Mouse (Mus musculus) lung, postnatal 10 days (tissue): ENCODE measurements around the gene Fam19a4.

Experiments
- DNase-seq: peaks from one replicate; pipeline ENCODE4 v3.0.0; 2021

Gene Fam19a4

DNA sequence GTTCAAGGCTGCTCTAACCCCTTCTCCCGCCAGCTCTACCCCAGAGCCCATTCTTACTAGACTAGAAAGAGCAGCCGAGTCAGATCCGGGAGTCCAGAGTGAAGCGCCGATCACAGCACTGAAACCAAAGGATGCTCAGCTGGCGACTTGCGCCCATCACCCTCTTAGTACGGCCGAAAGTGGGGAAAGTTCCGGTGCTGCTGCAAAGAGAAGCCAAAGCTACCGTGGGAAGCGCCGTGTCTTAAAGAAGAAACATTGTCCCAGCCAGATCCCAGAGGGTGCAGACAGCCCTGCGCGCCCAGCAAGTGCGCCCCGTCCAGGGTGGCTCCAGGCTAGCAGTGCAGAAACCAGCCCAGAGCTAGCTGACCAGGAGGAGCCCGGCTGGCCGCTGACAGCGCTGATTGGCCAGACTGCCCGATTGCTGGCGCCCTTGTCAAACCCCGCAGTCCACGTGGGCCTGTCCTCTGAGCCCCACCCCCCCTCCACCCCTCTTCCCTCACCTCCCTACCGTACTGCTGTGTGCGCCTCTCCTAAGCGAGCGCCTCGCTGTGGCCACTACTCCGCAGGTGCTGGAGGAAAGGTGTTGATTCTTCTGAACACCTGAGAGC is at the start of gene Fam19a4:
Fam19a4 (minus strand) TSS at position 340 of the 608 bp plus-strand sequence.
- peak; percentile 49 for DNase-seq

DNA sequence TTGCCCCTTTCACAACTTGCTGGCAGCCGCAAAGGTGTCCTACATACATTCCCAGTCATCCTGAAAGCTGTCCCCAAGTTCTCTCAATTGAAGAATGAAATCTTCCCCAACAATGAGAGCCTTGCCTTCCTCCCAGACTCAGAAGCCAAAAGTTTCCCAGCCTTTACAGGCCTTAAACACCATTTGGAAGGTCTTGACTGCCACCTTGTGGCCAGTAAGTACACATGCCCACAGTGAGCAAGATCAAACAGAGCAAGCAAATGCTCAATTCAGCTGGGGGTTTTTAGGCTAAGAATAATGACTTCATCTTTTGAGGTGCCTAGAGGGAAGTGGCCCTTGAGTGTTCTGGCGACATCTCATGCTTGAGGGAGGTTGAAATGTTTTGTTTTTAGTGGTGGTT is 46.6 kb upstream of the Fam19a4 start:
- peak; percentile 68 for DNase-seq

DNA sequence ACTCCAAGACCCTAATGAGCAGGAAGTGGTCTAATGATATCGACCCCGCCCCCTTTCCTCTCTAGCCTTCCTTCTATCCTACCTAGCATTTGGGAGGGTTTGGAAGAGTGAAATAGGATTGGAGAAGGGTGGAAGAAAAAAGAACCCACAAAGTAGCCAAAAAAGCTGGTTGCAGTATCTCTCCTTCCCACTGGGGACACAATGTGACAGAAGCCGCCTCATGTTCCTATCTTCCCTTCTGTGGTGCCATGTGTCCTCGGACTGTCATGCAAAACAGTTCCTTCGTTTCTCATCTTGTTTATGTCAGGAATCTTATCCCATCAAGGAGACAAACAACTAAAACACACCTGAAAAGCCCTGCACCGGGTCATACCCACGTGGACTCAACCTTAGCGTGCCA is 45.9 kb upstream of the Fam19a4 start:
- no peak for DNase-seq

DNA sequence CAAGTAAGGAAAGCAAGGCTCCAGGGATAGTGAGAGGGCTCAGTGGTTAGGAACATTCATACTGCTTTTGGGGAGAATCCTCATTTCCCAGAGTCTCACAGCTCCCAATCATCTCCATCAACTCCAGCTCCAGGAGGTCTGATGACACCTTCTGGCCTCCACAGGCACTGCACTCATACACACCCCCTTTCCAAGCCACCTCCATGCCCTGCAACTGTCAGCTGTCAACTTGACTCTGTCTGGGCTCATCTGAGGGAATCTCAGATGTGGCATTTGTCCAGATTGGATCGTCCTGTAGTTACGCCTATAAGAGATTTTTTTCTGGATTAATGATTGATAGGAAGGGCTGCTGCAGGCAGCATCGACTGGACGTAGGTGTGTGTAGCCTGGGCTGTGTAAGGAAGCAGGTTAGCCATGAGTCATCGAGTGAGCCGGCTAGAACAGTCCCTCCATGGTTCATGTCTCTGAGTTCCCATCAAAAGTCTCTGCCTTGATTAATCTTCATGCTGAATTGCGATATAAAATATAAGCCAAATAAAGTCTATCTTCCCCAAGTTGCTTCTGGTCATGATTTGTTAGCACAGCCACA is 44.1 kb upstream of the Fam19a4 start:
- DNase-seq: peak; percentile 24

DNA sequence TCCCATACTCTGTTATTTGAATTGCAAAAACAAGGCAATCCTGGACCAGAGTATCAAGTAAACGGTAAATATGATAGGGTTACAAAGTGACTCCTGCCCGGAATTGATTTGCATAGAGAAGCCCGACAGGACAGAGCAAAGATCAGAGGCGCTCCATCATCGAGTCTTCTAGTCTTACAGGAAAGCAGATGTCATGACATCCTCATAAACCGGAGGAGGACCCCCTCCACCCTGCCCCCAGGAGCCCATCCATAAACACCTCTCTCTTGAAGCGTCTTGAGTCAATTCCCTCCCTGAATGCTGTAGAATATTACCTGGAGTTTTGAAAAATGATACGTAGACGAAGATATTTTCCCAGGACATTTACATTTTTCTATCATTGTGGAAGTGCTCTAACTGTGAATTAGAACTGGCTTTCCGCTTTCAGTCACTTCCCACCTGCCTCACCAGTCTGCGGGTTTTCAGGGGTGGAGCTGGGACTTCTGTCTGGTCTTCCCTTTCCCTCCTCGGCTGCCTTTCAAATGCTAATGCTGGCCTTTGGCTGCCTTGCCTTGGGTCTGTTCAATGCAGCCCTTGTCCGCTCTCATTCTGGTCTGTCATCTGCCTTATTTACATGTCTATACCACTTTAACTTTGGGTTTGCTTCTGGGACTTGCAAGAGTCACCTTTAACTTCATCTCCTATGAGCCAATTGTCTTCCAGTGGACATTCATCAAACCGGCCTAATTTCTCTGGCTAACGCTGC is 41.9 kb upstream of the Fam19a4 start:
- DNase-seq: no peak

DNA sequence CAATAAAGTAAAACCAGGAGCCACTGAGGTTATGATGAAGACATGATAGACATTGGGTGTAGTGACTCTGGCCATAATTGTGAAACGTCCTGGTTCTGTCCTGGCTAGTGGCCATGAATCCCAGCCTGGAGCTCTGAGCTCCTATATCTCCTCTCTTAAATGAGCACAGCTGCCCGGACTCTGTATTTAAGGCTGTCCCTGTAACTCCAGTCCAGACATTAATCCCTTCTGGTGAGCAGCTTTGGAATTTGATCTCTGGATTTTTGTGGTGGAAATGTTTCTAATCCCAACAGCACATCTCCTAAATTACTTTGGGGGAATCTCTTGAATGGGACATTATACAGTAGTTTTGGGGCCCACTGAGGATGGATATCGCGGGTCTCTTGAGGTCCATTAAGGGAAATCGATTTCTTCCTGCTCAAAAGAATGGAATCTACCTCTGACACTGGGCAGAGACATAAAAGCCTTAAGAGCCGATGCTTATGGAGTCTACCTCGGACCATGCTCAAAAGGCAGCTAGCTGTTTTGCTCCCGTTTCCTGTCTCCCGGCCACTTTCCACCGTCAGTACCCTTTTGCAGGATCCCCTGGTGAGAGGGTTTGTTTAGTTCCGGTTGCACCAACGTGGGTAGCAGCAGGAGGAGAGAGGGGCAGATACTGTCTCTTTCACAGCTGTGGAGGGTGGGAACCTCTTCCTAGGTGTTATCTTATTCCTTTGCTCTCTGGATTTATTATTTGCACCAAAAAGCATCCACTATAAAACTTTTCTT is 41.2 kb upstream of the Fam19a4 start:
- DNase-seq: no peak

DNA sequence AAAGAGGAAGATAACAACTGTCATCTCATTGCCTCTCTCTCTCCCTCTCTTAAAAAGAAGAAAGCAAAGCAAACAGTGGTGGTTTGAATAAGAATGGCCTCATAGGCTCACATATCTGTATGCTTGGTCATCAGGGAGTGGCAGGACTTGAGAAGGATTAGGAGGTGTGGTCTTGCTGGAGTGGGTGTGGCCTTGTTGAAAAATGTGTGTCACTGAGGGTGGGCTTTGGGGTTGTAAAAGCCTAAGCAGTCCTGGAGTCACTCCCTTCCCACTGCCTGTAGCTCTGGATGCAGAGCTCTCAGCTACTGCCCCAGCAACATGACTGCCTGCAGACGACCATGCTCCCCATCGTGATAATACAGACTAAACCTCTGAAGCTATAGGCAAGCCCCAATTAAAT is 22.1 kb upstream of the Fam19a4 start:
- DNase-seq: no peak

DNA sequence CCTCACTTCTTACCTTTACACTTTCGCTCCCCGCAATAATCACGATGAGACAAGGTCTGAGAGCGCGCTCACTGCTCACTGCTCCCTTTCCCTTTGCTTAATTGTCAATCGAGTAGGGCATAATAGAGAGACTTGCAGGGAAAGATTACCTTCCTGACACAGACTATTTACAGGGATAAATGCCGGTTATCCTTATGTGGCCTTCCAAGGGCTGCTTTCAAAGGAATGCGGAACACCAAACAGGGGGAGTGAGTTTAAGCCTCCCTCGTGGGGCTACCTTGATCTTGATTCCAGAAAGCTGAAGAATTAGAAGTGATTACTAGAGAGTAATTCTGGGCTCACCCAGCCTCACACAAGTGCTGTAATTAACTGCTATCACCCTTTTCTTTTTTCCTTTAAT is 19.8 kb upstream of the Fam19a4 start:
- no peak for DNase-seq

DNA sequence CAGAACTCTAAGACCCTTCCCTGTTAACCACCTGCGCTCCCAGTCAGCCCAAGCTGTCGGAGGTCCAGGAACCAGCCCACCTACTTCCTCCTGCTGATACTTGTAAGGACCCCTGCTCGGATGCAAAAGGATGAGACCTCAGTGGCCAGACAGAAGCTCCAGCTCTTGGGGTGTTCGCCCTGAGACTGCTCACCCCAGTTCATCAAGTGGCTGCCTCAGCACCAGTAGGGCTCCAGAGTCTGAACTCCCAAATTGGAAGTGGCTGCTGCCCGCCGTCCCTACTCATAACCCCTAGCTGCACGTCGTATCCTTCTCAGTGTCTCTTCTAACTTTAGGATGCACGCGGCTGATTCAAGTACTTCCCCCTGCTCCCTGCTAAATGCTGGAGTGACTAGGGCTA is 614 bp downstream of the Fam19a4 start:
- no peak for DNase-seq

DNA sequence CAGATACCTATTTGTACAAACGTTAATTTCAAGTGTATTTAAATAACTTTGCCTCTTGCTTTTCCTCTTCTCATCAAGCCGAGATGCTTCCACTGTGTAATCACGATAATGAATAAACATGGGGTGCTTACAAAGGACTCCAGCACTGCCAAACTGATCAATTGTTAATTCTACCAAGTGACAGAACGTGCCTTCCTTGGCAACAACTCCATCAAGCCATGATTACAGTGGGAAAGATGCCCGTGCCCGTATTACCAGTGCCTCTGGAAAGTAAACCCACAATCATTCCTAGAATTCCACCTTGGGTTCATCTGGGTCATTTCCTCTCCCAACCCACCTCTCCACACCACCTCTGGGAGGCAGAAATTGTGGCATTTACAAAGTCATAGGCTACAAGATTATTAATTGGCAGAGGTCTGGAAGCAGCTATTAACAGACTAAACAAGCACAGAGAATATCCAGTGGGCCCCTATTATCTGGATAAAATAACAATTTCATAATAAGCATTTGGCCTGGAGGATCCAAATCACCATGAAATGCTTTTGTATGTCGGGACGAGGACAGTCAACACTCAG is 7.9 kb downstream of the Fam19a4 start:
- no peak for DNase-seq

DNA sequence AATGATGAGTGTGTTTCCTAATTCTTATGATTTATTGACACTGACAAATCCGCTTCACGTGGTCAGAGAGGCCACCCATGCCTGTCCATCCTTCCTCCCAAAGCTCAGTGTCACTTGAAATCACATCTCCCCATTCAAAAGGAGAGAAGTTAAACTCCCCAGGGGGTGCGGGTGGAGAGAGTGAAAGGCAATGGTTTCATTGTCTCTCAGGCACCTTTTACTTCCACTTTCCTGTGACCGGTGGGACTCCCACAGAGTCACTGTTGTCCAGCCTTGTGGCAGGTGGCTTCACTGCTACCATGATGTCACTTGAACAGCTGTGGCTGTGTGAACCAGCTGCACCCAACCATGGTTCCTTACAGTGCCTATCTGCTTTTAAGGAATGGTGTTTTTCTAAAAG is 11.8 kb downstream of the Fam19a4 start:
- DNase-seq: no peak

DNA sequence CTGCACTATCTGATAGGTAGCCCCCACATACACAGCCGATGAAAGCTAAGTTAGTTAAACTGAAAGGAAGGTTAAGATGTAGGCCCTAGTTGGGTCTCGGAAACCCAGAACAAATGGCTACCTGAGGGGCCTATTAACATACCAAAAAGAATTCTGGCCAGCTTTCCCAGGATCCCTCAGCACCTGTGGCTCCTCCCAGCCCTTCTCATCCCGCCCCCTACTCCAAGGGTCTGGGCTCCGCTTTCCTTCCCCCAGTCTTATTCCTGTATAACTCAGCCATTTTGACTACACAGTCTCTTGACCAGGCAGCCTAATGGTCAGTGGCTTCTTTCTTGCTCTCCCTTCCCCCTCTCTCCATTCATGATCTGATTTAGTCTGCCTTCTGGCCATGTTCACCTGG is 13.7 kb downstream of the Fam19a4 start:
- DNase-seq: no peak

DNA sequence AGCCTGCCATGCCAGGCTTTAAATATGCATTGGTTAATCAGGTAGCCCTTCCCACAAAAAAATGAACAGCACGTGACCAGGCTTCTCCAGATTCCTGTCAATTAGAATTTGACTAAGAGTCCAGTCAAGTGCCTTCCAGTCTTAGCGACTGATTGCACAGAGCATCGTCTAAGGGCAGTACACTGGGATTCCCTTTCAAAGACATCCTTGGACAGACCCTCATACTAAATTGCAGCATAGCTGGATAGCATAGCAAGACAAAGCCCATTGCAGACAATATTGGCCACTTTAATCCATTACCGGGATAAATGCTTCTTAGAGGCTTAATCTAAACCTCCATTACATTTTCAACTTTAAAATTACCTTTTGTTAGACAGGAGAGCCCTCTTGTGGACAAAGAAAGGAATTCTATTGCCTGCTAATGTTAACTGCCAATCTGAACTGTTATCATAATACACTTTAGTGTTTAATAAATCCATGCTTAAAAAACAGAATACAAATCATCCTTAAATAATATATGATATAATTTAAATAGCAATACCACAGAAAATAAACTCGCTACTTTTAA is 33.0 kb downstream of the Fam19a4 start:
- peak; percentile 5 for DNase-seq

DNA sequence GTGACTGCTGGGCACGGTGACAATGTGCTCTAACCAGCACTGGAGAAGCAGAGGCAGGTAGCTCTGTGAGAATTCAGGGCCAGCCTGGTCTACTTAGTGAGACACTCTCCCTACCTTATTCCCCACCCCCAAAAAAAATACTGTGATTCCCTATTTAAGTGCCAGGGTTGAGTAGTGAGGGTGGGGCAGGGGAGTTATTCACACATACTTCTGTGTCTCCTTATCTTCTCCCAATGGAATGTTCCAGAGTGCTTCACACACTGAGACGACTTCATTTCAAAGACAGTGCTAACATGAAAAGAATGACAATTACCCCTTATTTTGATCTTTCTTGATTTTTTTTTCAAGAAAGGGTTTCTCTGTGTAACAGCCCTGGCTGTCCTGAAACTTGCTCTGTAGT is 40.9 kb downstream of the Fam19a4 start:
- DNase-seq: no peak

DNA sequence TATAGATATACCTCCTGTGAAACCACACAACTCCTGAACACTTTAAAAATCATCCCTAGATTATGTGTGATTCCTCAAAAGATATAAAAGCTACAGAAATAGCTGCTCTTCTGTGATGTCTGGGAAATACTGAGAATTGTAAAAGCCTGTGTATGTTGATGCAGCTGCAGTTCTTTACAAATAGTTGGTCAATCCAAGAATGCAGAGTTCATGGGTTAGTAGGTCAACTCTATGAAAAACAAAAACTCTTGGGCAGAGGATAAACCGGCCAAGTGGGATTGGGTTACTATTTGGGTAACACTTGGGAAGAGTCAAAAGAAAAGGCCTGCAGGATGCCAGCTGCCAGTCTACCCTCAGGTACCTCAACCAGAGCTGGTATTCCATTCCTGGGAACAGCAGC is 43.5 kb downstream of the Fam19a4 start:
- DNase-seq: no peak

DNA sequence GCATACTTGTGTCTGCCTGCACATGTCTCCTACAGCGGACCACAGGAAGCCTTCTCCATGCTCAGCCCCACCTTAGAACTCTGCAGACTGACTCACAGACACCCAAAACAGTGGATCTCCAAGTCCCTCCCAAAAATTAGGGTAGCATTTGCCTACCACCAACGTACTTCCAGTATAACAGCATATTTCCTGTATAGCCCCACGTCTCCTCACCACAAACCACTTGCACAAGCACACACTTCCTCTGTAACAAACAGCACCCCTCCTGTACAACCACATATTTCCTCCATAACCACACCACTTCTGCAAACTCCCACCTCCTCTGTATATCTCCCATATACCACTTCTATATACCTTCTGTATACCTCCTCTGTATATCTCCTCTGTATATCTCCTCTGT is 44.2 kb downstream of the Fam19a4 start:
- DNase-seq: no peak

DNA sequence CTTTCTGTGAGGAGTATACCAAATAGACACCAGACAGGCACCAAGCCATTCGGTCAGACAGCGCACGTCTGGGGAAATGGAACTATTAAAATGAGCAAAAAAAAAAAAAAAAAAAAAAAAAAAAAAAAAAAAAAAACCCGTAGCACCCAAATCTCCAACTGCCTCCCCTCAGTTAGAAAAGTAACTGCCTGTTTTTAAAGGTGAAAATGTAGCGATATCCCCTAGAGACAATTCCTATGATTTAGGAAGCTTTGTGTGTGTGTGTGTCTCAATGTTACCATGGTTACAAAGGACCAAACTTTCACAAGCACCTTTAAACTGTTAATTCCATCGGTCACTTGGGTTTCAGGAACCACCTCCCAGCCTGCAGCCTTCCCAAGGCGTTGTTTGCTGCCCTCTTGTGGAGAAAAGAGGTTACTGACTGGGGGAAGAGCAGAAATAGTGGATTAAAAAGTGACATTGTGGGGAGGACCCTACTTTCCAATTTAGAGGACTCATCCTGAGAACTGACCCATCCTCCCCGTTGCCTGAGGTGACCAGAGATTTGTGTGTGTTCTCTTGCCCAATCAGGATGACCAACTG is 53.6 kb downstream of the Fam19a4 start:
- peak; percentile 77 for DNase-seq

DNA sequence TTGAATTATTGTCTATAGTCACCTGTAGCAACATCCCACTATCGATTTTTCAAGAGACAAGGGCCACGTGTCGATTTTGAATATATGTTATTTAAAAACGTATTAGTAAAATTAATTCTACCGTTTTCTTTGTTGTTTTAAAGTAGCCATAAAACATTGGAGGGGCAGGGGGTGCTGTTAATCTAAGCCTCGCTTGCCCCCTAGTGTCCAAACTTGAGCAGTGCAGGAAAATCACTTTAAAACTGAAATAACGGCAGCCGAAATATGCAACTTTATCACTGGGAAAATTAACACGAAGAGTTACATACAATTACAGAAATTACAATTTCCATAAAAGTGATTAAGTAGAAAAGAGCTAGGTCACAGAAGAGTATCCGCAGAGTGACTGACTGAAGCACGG is 55.2 kb downstream of the Fam19a4 start:
- DNase-seq: peak; percentile 59

DNA sequence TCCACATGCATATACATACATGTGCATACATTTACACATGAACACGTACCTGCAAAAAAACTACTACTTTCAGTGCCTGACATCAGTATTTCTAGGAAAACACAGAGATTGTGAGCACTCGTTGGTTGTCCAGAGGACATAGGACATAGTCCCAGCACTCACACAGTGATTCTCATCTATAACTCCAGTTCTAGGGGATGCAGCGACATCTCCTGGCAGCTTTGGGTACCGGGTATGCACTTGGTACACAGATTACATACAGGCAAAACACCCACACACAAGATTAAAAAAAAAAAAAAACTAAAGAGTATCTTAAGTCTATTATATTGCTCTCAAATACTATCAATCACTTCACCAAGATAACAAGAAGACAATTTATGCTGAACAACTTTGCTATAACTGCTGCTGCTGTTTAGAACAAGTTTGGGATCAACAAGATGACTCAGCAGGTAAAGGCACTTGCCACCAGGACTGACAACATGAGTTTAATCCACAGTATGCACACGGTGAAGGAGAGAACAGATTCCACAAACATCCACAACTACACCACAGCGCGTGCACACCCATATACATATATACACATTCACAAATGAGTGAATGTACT is 64.6 kb downstream of the Fam19a4 start:
- no peak for DNase-seq

DNA sequence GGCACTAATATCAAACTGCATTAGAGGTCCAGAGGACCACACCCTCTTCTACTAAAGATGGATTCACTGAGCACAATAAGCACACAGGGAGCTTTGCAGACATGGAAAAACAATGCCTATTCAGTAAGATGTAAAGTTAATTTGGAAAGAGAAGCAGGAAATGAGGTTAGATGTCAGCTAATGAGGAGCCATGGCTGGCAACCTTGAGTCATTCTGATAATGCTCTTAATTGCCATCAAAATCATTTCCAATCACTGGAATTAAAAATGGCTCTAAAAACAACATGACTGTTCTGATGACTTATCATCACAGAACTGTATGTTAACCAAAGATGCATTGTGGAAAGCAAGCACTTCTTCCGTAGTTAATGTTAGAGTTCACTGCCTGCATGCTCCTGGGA is 68.5 kb downstream of the Fam19a4 start:
- no peak for DNase-seq

DNA sequence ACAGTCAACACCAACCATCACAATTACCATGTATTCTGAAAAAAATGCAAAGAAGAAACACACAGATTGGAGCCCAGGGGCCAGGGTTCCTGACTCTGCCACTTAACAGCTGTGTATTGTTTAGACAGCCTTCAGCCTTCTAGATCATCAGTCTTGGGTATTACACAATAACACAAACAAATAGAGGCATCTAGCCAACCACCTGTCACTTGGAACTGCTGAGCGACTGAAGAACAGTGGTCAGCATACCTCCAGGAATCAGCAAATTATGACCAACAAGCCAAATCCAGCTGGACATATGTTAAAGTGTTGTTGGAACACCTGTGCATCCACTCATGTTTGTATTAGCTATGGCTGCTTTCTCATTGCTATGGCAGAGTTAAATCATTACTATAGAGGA is 82.7 kb downstream of the Fam19a4 start:
- peak; percentile 52 for DNase-seq

DNA sequence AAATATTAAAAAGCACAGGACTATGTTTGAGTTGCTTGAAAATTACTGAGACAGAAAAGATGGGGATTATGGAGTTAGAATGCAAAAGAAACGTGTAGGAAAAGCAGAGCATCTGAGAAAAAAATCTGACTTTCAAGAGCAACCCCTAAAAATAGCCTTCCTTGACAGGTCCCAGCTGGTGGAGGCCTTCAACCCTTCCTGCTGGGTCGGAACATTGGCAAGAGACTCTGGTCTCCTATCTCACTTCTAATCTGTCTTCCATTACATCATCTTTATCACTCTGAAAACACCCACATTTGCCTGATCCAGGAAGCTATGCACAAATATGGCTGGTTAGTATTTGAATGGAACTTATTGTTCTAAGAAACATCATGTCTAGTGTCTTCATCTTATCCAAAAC is 115.4 kb downstream of the Fam19a4 start:
- DNase-seq: peak; percentile 50
